Mouse (Mus musculus) intestine, embryonic 15.5 days (tissue): ENCODE results near the gene Defb41. TPM values are rescaled to one million over a fixed set of nuclear protein-coding genes. Genes with fewer than 3 reads are reported as not detected.

Experiments
- polyA plus RNA-seq: library from polyadenylated mRNA; unstranded; fragments of >200 nt; fragmentation: Nextera tagmentation; extraction: Ambion mirVana; gene quantifications from 2 replicates; pipeline ENCODE4 v1.2.1, GENCODE M21; 2015

Gene Defb41
- polyA plus RNA-seq, 1 experiment from 2014 or later: not detected

Other genes starting within 250 kb of the Defb41 start
- gene Crisp4, start 119.2 kb downstream of the Defb41 start, polyA plus RNA-seq: not detected in 2 replicates
- gene Defb18, start 27.7 kb downstream of the Defb41 start, polyA plus RNA-seq: not detected in 2 replicates